17 mouse cellular contexts compared by ENCODE assay signal in genomic region chr10:76374981-76375380, GRCm38 (mm10).
"Had no signal": no experiment of that assay in that cellular context is flagged by ENCODE, and none has a peak within 500 bp of the region (broad histone marks: within the 10 kb centered on the region; RNA-seq: fewer than 3 reads in every experiment).

No protein-coding gene starts in this region.

- H3K9ac ChIP-seq: limb, embryonic 12.5 days; liver, embryonic 13.5 days; liver, postnatal 0 days; lung, embryonic 15.5 days; midbrain, embryonic 15.5 days; neural tube, embryonic 13.5 days had no signal

- H3K4me1 ChIP-seq: limb, embryonic 12.5 days; liver, embryonic 13.5 days; lung, embryonic 15.5 days; midbrain, embryonic 15.5 days; neural tube, embryonic 13.5 days had no signal

- H3K27ac ChIP-seq: limb, embryonic 12.5 days; liver, embryonic 13.5 days; lung, embryonic 15.5 days; macrophage; midbrain, embryonic 15.5 days; neural tube, embryonic 13.5 days had no signal

- H3K27me3 ChIP-seq: limb, embryonic 12.5 days; liver, embryonic 13.5 days; lung, embryonic 15.5 days; megakaryocyte, embryonic 14.5 days; midbrain, embryonic 15.5 days; neural tube, embryonic 13.5 days had no signal

- H3K4me3 ChIP-seq: limb, embryonic 12.5 days; liver, embryonic 13.5 days; lung, embryonic 15.5 days; megakaryocyte, embryonic 14.5 days; midbrain, embryonic 15.5 days; neural tube, embryonic 13.5 days had no signal

- H3K4me2 ChIP-seq: limb, embryonic 12.5 days; liver, embryonic 13.5 days; lung, embryonic 15.5 days; midbrain, embryonic 11.5 days; midbrain, embryonic 15.5 days; neural tube, embryonic 13.5 days had no signal

- DNase-seq: kidney, postnatal 25 days; liver; liver, embryonic 13.5 days; liver, postnatal 0 days; lung, postnatal 14 days; retina, postnatal 1 day; right cerebral cortex, postnatal 4 days; spleen, adult 18-20 months; thymus, adult 2 months; thymus, postnatal 25 days had no signal

- ATAC-seq: liver, postnatal 0 days; midbrain, embryonic 15.5 days had no signal

- H3K9me3 ChIP-seq: limb, embryonic 12.5 days; liver, embryonic 13.5 days; lung, embryonic 15.5 days; megakaryocyte, embryonic 14.5 days; midbrain, embryonic 15.5 days; neural tube, embryonic 13.5 days had no signal
